Mouse (Mus musculus): ENCODE measurements at regions not wholly inside any gene's neighbourhood (a gene's known extent, or its start where the extent isn't known, plus 50 kb on each side); places are given as distances from the start of the nearest gene placed in this dataset.

DNA sequence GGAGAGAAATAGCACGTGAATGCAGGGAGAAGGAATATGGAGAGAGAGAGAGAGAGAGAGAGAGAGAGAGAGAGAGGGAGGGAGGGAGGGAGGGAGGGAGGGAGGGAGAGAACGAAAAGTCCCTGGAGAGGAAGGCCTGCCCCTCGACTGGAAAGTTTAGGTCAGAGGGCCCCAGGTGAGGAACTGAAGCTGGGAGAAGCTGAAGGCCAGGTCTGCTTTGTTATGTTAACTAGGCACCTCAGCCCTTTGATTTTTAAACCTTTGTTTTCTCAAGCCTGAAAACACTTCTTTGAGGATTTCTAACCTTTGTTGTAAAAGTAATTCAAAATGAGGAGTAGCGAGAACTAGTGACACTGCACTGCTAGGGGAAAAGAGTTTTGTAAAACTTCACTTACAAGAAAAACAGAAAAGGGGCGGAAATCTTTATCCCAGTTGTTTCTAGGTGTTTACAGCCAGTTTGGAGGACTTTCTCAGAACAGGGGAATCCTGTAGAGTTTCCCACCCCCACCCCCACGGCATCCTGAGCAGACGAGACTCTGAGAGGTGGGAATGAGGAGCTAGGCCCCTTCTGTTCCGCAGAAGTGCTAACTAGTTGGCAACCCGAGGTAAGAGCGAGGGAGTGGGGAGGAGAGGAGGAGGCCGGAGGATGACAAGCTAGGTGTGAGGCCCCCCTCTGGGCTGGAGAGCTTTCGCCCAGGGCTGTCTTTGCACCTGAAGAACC lies 112.7 kb upstream of the Spred2 start:
- in situ Hi-C loops (cut with MboI; ENCODE audit: low pct_ligation_motif_present, low pct_unique_long_range_greater_than_20kb, low sequenced_read_pairs) (no loop called here), dilution Hi-C loops (cut with MboI; ENCODE audit: extremely low pct_ligation_motif_present, extremely low pct_unique_long_range_greater_than_20kb, low sequenced_read_pairs) (no loop called here)
- Histone ChIP-seq H3K27me3 (replicated peaks) (no peaks in the 10 kb centered on the region), H3K9me3 (replicated peaks; ENCODE audit: low read length) (peaks cover 10% of the 10 kb centered on the region), H3K4me1 (ENCODE audit: control insufficient read depth in 1 of 2, insufficient read depth in 2 of 2) (peaks cover 8 to 33% of the 10 kb centered on the region in 2 experiments), H3K79me2 (replicated peaks; ENCODE audit: control insufficient read depth, extremely low read depth, insufficient read depth, poor library complexity, severe bottlenecking) (no peaks in the 10 kb centered on the region), H3K9ac (ENCODE audit: insufficient read depth, low read depth) (no peak overlapping the region), H3K27ac (ENCODE audit: insufficient read depth, low read depth) (no peak overlapping the region), H3K4me3 (replicated peaks in 1 of 3; ENCODE audit: low read depth in 2 of 3, low read length in 2 of 3, poor library complexity in 1 of 3) (no peak overlapping the region), H3K4me2 (ENCODE audit: insufficient read depth, low read depth, poor library complexity, severe bottlenecking) (no peak overlapping the region), H3K36me3 (replicated peaks in 1 of 2; ENCODE audit: control insufficient read depth in 1 of 2, insufficient read depth in 1 of 2, low read length in 1 of 2) (no peaks in the 10 kb centered on the region)
- peak; percentile 52 for DNase-seq (ENCODE audit: extremely low read depth)
- peak; percentile 21; the same call in 1 of the 2 replicates for TF ChIP-seq IRF4 (IDR thresholded peaks at IDR 0.05; ENCODE audit: low read depth, low read length)
- peak; percentile 66 for TF ChIP-seq EP300 (IDR thresholded peaks at IDR 0.05; ENCODE audit: low read length)
- TF ChIP-seq JUN (IDR thresholded peaks at IDR 0.05; ENCODE audit: insufficient read depth, low read depth, low read length), result 0 out of 2 replicates have a peak, but pooled peaks have one; percentile 2
- TF ChIP-seq TCF12 (IDR thresholded peaks at IDR 0.05; ENCODE audit: low read depth, low read length), result 0 out of 2 replicates have a peak, but pooled peaks have one; percentile 24
- no peak for TF ChIP-seq E2F4 (IDR thresholded peaks at IDR 0.05; ENCODE audit: insufficient replicate concordance, low read depth, low read length)
- no peak for TF ChIP-seq POLR2A (IDR thresholded peaks at IDR 0.05; ENCODE audit: low read depth, low read length)
- TF ChIP-seq POLR2AphosphoS2 (IDR thresholded peaks at IDR 0.05; ENCODE audit: low read depth, low read length), result no peak
- TF ChIP-seq JUND (conservative IDR thresholded peaks at IDR 0.05; ENCODE audit: low read depth, low read length), result no peak

DNA sequence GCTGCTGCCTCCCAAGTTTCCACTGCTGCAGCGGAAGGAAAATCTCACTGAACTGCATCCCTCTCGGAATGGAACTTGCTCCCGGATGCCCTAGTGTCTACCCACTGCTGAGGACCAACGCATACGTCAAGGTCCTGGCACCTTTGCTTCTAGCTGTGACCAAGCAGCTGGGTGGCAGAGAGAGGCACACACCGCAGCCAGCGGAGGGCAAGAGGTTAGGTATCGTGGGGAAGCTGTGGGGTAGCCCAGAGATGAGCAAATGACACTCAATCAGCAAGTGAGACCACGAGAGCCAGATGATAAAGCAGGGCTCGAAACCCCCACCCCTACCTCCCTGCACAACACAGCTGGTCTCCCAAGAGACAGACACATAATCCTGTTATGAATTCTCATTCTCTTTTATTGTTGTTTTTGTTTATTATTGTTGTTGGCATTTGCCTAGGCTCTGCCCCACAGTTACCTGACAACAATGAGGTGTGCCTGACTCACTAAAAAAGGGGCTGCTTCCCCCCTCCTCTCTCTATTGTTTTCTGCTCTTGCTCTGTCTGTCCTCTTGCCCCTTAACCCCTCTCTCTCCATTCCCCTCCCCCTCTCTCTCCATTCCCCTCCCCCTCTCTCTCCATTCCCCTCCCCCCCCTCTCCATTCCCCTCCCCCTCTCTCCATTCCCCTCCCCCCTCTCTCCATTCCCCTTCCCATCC lies 112.0 kb upstream of the Spred2 start:
- no peak overlapping the region for H3K4me3 ChIP-seq (replicated peaks in 1 of 3; ENCODE audit: low read depth in 2 of 3, low read length in 2 of 3, poor library complexity in 1 of 3)
- no peaks in the 10 kb centered on the region for H3K36me3 ChIP-seq (replicated peaks in 1 of 2; ENCODE audit: control insufficient read depth in 1 of 2, insufficient read depth in 1 of 2, low read length in 1 of 2)
- H3K4me1 ChIP-seq (ENCODE audit: control insufficient read depth in 1 of 2, insufficient read depth in 2 of 2), result peaks cover 8 to 35% of the 10 kb centered on the region in 2 experiments
- H3K27me3 ChIP-seq (replicated peaks), result no peaks in the 10 kb centered on the region
- dilution Hi-C loops (cut with MboI; ENCODE audit: extremely low pct_ligation_motif_present, extremely low pct_unique_long_range_greater_than_20kb, low sequenced_read_pairs), result no loop called here
- H3K9me3 ChIP-seq (replicated peaks; ENCODE audit: low read length), result peaks cover 12% of the 10 kb centered on the region
- DNase-seq (ENCODE audit: extremely low read depth), result peak; percentile 24
- H3K27ac ChIP-seq (ENCODE audit: insufficient read depth, low read depth), result no peak overlapping the region
- no peaks in the 10 kb centered on the region for H3K79me2 ChIP-seq (replicated peaks; ENCODE audit: control insufficient read depth, extremely low read depth, insufficient read depth, poor library complexity, severe bottlenecking)
- in situ Hi-C loops (cut with MboI; ENCODE audit: low pct_ligation_motif_present, low pct_unique_long_range_greater_than_20kb, low sequenced_read_pairs), result no loop called here
- TF ChIP-seq RAD21 (IDR thresholded peaks at IDR 0.05; ENCODE audit: low read depth, low read length), result no peak
- no peak for TF ChIP-seq IRF4 (IDR thresholded peaks at IDR 0.05; ENCODE audit: low read depth, low read length)
- no peak for TF ChIP-seq NRF1 (IDR thresholded peaks at IDR 0.05; ENCODE audit: low read depth, low read length)
- TF ChIP-seq UBTF (IDR thresholded peaks at IDR 0.05; ENCODE audit: low read depth, low read length), result no peak
- no peak for TF ChIP-seq CHD2 (IDR thresholded peaks at IDR 0.05; ENCODE audit: low read length)
- TF ChIP-seq SIN3A (IDR thresholded peaks at IDR 0.05; ENCODE audit: low read length), result no peak
- no peak for TF ChIP-seq ZC3H11A (IDR thresholded peaks at IDR 0.05; ENCODE audit: low read depth, low read length)
- TF ChIP-seq ZNF384 (IDR thresholded peaks at IDR 0.05; ENCODE audit: low read depth, low read length), result no peak
- TF ChIP-seq CTCF (conservative IDR thresholded peaks at IDR 0.05 in 1 of 2, IDR thresholded peaks at IDR 0.05 in 1 of 2; ENCODE audit: low read depth in 2 of 2, low read length in 2 of 2), result no peak
- TF ChIP-seq PAX5 (IDR thresholded peaks at IDR 0.05; ENCODE audit: low read length), result no peak
- no peak for TF ChIP-seq JUND (conservative IDR thresholded peaks at IDR 0.05; ENCODE audit: low read depth, low read length)
- TF ChIP-seq MAX (IDR thresholded peaks at IDR 0.05; ENCODE audit: low read length), result no peak
- TF ChIP-seq POLR2A (IDR thresholded peaks at IDR 0.05; ENCODE audit: low read depth, low read length), result no peak
- no peak for TF ChIP-seq MAZ (IDR thresholded peaks at IDR 0.05; ENCODE audit: low read depth, low read length)
- no peak for TF ChIP-seq ZMIZ1 (IDR thresholded peaks at IDR 0.05; ENCODE audit: low read depth, low read length)
- no peak for TF ChIP-seq USF2 (conservative IDR thresholded peaks at IDR 0.05; ENCODE audit: low read depth, low read length)
- no peak for TF ChIP-seq CHD1 (IDR thresholded peaks at IDR 0.05; ENCODE audit: low read depth, low read length)
- no peak for TF ChIP-seq TCF12 (IDR thresholded peaks at IDR 0.05; ENCODE audit: low read depth, low read length)
- H3K9ac ChIP-seq (ENCODE audit: insufficient read depth, low read depth), result no peak overlapping the region
- no peak overlapping the region for H3K4me2 ChIP-seq (ENCODE audit: insufficient read depth, low read depth, poor library complexity, severe bottlenecking)
